Mouse (Mus musculus): ENCODE measurements around the gene Gm28374.
A peak's percentile ranks its signal among the peaks of the same experiment; 100 is the strongest.
"Not testable (repeated sequence)": the region's sequence is repeated elsewhere in the genome, so short reads cannot be mapped to it uniquely, and the experiment has no call there.

The Gm28374 gene

DNA sequence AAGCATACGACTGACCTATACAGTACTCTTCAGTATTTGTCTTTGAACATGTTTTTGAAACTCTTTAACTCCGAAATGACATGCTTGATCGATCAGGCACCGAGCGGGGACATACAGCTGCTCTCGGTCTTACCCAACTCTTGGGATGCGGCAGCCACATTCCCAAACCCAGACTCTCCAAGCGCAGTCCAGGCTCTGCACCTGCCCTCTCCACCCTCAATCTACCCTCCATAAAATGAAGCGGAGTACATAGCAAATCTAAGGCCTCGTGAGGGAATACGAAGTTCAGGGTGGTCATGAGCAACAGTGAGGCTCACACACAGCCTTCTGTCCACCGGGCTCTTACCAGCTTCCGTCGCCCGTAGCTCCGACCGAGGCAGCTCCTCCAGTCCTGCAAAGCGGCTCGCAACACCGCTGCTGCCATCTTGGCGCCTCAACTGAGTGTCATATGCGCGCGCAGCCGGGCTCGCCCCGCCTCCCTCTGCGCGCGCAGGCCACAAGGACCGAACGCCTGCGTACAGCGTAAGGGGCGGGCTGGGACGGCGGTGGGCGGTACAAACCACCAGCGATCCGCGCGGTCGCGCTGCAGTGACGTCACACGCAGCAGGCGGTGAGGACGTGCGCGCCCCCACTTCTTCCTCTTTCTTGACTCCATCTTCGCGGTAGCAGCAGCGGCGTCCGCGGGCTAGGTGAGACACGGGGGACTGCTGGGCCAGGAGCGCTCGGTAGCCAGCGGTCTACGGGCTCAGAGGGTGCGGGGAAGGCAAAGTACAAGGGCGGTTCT is 24.6 kb downstream of the Gm28374 start, which contains the start of the genes Mrpl49 and Fau:
TSS of gene Mrpl49 (minus strand) at position 473 of the 784 bp plus-strand sequence.
TSS of gene Fau (plus strand) at position 532 of the 784 bp plus-strand sequence.
- DNase-seq (ENCODE audit: extremely low spot score): peak; percentile 98

- DNase-seq (ENCODE audit: extremely low spot score): no peak
These were observed 25.4 kb downstream of the Gm28374 start for GRCm38 (mm10) chr19:6056696-6057095.

GRCm38 (mm10) chr19:6054296-6054695 is 27.8 kb downstream of the Gm28374 start:
- no peak for DNase-seq (ENCODE audit: extremely low spot score)

- no peak for DNase-seq (ENCODE audit: extremely low spot score)
These were observed 29.5 kb downstream of the Gm28374 start for GRCm38 (mm10) chr19:6052516-6052915.

- no peak for DNase-seq (ENCODE audit: extremely low spot score)
These were observed 33.2 kb downstream of the Gm28374 start for GRCm38 (mm10) chr19:6048681-6049410.

GRCm38 (mm10) chr19:6047899-6048166 is 34.2 kb downstream of the Gm28374 start:
- DNase-seq (ENCODE audit: extremely low spot score): no peak

GRCm38 (mm10) chr19:6047154-6047898 is 34.7 kb downstream of the Gm28374 start:
- DNase-seq (ENCODE audit: extremely low spot score): no peak

- peak; percentile 92 for DNase-seq (ENCODE audit: extremely low spot score)
These were observed 35.5 kb downstream of the Gm28374 start, which contains the start of gene Syvn1 for GRCm38 (mm10) chr19:6046294-6047153. Gene Syvn1, plus strand, starts transcription at chr19:6046576.

DNA sequence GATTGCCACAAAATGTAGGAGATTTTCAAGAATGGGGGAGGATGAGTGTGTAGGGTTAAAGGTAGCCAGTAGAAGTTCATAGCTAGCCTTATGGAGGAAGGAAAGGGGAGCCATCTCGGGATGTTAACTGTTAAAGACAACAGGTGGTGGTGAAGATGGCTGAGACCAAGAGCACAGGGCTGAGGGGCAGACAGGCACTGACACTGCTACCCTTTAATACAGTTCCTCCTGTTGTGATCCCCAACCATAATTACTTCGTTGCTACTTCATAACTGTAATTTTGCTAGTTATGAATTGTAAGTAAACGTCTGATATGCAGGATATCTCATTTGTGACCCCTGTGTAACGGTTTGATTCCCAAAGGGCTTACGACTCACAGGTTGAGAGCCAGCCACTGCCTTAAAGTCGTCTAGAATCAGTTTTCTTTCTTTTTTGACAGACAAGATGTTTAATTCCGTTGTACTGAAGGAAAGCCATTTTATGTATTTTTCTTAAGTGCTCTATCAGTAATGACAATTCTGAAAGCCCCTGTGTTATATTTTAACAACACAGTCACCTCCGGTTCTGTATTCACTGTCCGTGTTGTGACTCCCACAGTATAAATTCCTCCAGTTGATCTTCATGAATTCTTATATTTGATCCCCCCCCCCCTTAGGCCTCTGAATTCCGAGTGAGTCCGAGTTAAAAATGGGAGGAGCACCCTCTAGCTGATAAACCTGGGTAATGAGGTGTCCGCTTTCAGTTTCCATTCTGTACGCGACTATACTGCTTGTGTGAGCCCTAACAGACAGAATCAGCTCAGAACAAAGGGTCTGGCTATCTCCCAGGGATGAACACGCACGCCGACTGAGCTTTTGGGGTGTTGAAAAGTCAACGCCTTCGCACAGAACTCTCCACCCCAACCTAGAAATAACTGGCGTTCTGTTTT is 36.4 kb downstream of the Gm28374 start:
- no peak for DNase-seq (ENCODE audit: extremely low spot score)

DNA sequence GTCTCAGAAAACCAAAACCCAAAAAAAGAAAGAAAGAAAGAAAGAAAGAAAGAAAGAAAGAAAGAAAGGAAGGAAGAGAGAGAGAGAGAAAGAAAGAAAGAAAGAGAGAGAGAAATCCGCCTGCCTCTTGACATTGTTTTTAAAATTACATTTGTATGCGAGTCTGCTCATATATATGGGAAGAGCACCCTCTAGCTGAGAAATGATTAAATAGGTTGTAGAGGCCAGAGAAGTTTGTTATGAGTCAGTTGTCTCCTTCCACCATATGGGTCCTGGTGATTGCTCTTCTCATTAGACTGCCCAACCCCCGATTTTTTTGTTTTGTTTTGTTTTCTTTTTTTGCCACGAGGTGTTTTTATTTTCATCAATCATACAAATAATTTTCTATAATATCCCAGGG is 38.0 kb downstream of the Gm28374 start:
- DNase-seq (ENCODE audit: extremely low spot score): not testable (repeated sequence)

DNA sequence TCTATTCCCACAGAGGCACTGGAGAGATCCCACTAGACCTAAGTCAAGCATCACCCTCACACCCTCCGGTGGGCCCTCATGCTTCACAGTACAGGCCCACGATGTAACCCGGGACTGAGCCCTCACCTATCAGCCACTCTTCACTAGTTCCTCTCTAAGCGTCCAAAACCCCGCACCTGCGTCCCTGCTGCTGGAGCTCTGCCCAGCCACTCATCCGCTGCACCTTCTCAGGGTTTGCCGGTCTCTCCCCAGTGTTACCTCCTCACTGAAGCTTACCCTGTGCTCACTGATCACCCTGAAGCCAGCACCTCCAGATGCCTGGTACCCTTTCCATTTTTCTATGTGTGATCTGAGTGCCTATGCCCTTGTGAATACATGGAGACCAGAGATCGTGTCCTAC is 39.8 kb downstream of the Gm28374 start:
- no peak for DNase-seq (ENCODE audit: extremely low spot score)

DNA sequence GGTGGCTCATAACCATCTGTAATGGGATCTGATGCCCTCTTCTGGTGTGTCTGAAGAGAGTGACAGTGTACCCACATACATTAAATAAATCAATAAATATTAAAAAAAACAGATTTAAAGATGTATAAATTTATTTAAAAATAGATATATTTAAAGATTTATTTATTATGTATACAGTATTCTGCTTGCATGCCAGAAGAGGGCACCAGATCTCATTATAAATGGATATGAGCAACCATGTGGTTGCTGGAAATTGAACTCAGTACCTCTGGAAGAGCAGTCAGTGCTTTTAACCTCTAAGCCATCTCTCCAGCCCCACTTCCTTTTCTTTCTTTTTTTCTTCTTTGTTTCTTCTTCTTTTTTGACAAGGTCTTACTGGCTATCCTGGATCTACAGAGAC is 42.1 kb downstream of the Gm28374 start:
- DNase-seq (ENCODE audit: extremely low spot score): no peak

DNA sequence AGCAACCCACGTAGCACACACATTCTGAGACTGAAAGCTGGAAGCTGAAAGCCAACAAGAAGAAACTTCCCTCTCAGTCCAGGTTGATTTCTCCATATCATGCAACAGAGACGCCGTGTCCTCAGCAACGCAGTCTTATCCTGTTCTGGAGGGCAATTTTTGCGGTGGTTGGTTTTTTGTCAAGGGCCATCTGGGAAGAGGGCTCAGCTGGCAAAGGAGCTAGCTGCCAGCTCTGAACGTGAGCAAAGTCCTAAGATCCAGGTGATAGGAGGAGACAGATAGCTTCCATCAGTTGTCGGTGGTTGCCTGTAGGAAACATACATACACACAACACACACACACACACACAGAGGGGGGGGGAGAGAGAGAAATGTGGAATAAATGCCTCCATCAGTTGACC is 43.7 kb downstream of the Gm28374 start:
- no peak for DNase-seq (ENCODE audit: extremely low spot score)

DNA sequence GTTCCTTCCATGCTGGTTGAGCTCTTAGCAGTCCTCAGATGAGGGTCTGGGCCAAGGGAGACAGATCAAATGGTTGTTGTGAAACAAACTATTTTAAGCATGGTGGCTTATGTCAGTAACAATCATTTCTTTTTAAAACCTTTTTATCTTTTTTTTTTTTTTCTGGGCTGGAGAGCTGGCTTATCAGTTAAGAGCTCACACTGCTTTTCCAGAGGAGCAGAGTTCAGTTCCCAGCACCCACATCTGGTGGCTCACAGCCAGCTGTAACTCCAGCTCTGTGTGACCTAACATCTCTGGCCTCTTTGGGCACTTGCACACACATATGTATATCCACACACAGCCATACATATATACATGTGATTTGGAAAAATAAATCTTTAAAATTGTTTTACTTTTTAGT is 44.4 kb downstream of the Gm28374 start:
- DNase-seq (ENCODE audit: extremely low spot score): no peak

DNA sequence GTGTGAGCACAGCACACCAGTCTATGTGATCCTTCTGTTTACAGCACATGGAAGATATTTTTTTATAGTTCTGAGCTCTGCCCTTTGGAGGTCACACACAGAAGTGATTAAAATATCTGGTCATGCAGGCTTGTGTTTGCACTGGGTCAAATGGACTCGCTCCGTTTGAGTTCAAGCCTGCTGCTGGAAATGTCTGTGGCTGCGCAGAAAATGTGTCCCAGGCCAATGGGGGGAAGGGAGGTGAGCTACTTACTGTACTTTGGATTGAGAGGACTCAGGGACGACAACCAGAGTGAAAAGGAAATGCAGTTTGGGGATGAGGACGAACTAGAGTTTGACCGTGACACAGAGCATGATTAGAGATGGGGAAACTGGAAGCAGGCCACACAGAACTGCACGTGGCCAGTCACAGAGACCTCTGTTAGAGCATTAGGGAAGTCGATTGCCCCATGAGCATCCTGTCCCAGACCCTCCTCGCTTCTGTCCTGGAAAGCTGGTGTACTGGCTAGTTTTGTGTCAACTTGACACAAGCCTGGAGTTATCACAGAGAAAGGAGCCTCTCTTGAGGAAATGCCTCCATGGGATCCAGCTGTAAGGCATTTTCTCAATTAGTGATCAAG is 46.0 kb downstream of the Gm28374 start:
- DNase-seq (ENCODE audit: extremely low spot score): no peak

GRCm38 (mm10) chr19:6030520-6031280 is 51.4 kb downstream of the Gm28374 start:
- no peak for DNase-seq (ENCODE audit: extremely low spot score)

DNA sequence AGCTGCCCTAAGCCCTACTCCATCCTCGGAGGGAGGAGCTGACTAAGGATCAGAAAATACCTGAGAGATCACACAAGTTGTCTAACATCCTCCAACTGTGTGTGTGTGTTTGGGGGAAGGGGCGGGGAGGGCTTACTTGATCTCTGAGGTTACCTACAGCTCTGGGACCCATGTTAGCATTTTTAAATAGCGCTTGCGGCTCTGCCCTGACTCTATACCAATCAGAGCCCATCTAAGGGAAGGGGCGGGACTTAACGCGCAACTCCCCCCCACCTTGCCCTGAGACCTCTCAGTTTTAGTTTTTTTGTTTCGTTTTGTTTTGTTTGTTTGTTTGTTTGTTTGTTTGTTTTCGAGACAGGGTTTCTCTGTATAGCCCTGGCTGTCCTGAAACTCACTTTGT is 52.6 kb downstream of the Gm28374 start:
- DNase-seq (ENCODE audit: extremely low spot score): no peak

DNA sequence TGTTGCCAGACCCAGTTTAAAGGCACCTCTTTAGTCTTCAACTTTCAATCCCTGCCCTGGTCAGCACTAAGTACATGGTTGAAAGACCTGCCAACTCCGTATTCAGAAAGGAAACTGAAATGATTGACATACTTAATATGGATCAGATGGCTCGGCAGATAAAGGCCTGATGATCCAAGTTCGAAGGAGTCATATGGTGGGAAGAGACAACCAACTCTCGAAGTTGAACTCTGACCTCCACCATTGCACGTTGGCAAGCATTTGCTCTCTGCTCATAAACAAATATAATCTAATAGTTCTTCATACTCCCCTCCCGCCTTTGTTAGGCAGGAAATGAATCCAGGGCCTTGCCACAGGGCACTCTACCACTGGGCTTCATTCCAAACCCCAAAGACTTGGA is 53.1 kb downstream of the Gm28374 start:
- DNase-seq (ENCODE audit: extremely low spot score): no peak

All from embryo, embryonic 9.5 days (tissue).